Mouse (Mus musculus) right cerebral cortex, postnatal 25 days (tissue): Measurements from ENCODE around the gene Cse1l.

Experiments
- DNase-seq: peaks from one replicate; pipeline ENCODE4 v3.0.0; 2022

Gene Cse1l

GRCm38 (mm10) chr2:166977490-166977889 is 71.7 kb downstream of the Cse1l start:
- DNase-seq = no peak

- no peak for DNase-seq
Observed at GRCm38 (mm10) chr2:166980161-166980560, 74.3 kb downstream of the Cse1l start.

GRCm38 (mm10) chr2:166983351-166983894 is 77.6 kb downstream of the Cse1l start:
- no peak for DNase-seq

GRCm38 (mm10) chr2:166990861-166991260 is 85.0 kb downstream of the Cse1l start:
- no peak for DNase-seq

- DNase-seq = no peak
Observed at GRCm38 (mm10) chr2:166991945-166992344, 86.1 kb downstream of the Cse1l start.

GRCm38 (mm10) chr2:166995021-166995795 is 89.4 kb downstream of the Cse1l start:
- DNase-seq = no peak
